Mouse (Mus musculus) midbrain, embryonic 16.5 days (tissue): ENCODE data around the gene Cuta. TPM values are rescaled to one million over a fixed set of nuclear protein-coding genes. Genes with fewer than 3 reads are reported as not detected.

Source experiments
- ATAC-seq: fragments of 200-750 bp; cut with Nextera tagmentation; 2 replicates; pipeline ENCODE4 v1.8.0; 2017; ENCODE audit warnings: moderate TSS enrichment
- H3K27ac ChIP-seq: fragments of 300-500 bp; sonication (generic); 2 replicates; pipeline ENCODE4 v1.5.1; 2014; ENCODE audit warnings: mild to moderate bottlenecking, low read length, mixed read lengths
- H3K27me3 ChIP-seq: fragments of 300-500 bp; sonication (generic); 2 replicates; pipeline ENCODE4 v1.6.1; 2014; ENCODE audit warnings: low read depth, low read length, mixed read lengths; ENCODE audit not compliant: control insufficient read depth, insufficient read depth
- H3K36me3 ChIP-seq: fragments of 300-500 bp; sonication (generic); 2 replicates; pipeline ENCODE4 v1.6.1; 2014; ENCODE audit warnings: mild to moderate bottlenecking, low read length, moderate library complexity, mixed read lengths; ENCODE audit not compliant: control insufficient read depth, insufficient read depth
- H3K4me1 ChIP-seq: fragments of 300-500 bp; sonication (generic); 2 replicates; pipeline ENCODE4 v1.6.1; 2014; ENCODE audit warnings: mild to moderate bottlenecking, low read length, mixed read lengths; ENCODE audit not compliant: control insufficient read depth, insufficient read depth
- H3K4me2 ChIP-seq: fragments of 300-500 bp; sonication (generic); 2 replicates; pipeline ENCODE4 v1.6.1; 2014; ENCODE audit warnings: mild to moderate bottlenecking, low read length, mixed read lengths
- H3K4me3 ChIP-seq: fragments of 300-500 bp; sonication (generic); 2 replicates; pipeline ENCODE4 v1.5.1; 2014; ENCODE audit warnings: low read depth, mild to moderate bottlenecking, low read length, moderate library complexity, mixed read lengths
- H3K9ac ChIP-seq: fragments of 300-500 bp; sonication (generic); 2 replicates; pipeline ENCODE4 v1.6.1; 2014; ENCODE audit warnings: low read depth, low read length, mixed read lengths
- H3K9me3 ChIP-seq: fragments of 300-500 bp; sonication (generic); replicated peaks from 2 replicates; pipeline ENCODE4 v1.6.1; 2014; ENCODE audit warnings: mild to moderate bottlenecking, low read length, mixed read lengths; ENCODE audit not compliant: control insufficient read depth, poor library complexity, severe bottlenecking
- WGBS: fragments of 180-500 bp; shearing (Covaris S2); extraction: QIAGEN DNeasy Blood & Tissue Kit; methylation state at CpG from one replicate; pipeline ENCODE4 v1.1.7; 2014; 5-methylcytosine and 5-hydroxymethylcytosine counted together
- polyA plus RNA-seq: library from polyadenylated mRNA; unstranded; fragments of >200 nt; fragmentation: Nextera tagmentation; extraction: Ambion mirVana; gene quantifications from 2 replicates; pipeline ENCODE4 v1.2.1, GENCODE M21; 2015

Gene Cuta
- polyA plus RNA-seq, 1 experiment from 2014 or later: 130 TPM

DNA sequence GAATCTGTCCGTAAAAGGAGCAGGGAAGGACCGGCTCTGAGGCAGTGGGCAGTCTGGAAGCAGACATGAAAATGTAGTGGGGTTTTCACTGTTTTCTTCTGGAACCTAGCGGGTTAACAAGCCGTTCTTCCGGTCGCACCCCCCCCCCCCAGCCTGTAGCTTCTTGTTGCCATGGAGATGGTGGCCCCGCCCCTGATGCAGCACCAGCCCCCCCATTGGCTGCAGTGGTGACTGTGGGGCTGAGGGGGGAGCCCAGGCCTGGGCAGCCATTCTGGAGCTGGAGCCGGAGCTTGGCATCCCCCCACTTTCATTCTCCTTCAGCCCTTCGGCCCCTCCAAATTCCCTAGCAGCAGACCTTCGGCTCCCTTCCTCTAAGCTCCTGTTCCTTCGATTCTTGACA lies 12.0 kb upstream of the Cuta start:
- peak overlapping the region; percentile 43 for H3K4me3 ChIP-seq
- no peaks in the 10 kb centered on the region for H3K9me3 ChIP-seq
- H3K9ac ChIP-seq: peak overlapping the region; percentile 85
- H3K4me1 ChIP-seq: peaks cover 65% of the 10 kb centered on the region
- peak overlapping the region; percentile 71 for H3K27ac ChIP-seq
- H3K27me3 ChIP-seq: no peaks in the 10 kb centered on the region
- under 1% methylated on average over 10 of the region's 11 CpGs for whole genome bisulfite sequencing
- peaks cover 12% of the 10 kb centered on the region for H3K36me3 ChIP-seq
- peak; percentile 47 for ATAC-seq
- H3K4me2 ChIP-seq: peak overlapping the region; percentile 91

DNA sequence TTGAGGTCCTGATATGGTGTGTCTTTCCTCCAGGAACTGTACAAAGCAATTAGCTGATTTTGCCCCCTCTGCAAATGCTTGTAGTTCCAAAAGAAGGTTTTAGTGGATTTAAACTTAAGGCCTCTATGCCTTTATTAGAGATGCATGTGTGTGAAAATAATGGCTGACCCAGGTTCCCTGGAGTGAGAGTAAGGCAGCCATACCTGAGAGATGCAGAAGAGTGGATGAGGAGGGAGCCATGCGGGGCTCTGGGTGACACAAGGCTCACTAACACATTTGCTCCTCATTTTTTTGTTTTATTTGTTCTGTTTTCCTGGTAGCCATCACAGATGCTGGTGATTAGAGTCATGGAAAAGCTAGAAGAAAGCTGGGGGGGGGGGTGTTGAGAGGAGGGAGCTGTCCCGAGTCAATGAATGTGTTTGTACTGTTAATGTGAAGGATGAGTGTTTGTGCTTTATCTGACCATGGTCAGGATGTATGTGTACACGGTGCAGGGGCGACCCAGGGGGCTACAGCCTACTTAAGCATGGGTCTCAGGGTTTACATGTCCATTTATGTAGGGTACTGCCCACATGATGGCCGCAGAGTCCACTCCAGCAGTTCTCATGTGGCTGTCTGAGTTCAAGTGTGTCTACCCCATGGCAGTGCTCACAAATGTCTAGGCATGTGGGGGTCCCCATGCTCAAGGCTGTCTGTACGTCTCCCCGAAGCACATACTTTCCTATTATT lies 11.4 kb upstream of the Cuta start:
- Histone ChIP-seq H3K9me3 (no peaks in the 10 kb centered on the region), H3K4me3 (peak overlapping the region; percentile 43), H3K27ac (peak overlapping the region; percentile 71), H3K4me2 (peak overlapping the region; percentile 91), H3K9ac (peak overlapping the region; percentile 85), H3K36me3 (peaks cover 10% of the 10 kb centered on the region), H3K4me1 (peaks cover 72% of the 10 kb centered on the region), H3K27me3 (no peaks in the 10 kb centered on the region)
- no peak for ATAC-seq
- WGBS: 24% methylated on average over 7 of the region's 7 CpGs

DNA sequence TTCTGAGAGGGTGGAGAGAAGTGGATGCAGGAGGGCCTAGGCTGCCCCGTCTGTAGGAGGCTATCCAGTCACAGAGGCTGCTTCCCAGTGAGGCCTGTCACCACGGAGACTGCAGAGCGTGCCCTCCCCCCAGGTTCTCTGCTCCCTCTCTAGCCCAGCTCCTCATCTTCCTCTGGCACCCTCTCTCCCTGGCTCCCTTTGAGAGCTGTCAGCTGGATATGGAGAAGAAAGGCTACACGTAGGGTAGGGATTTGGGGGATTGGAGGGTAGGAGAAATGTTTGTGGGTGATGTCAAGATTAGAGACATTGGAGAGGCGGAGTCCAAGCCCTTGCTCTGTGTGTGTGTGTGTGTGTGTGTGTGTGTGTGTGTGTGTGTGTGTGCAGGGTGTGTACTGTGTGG lies 10.5 kb upstream of the Cuta start:
- H3K9ac ChIP-seq: peak overlapping the region; percentile 85
- H3K27me3 ChIP-seq: no peaks in the 10 kb centered on the region
- H3K9me3 ChIP-seq: no peaks in the 10 kb centered on the region
- peak overlapping the region; percentile 91 for H3K4me2 ChIP-seq
- no peak for ATAC-seq
- H3K4me1 ChIP-seq: peaks cover 75% of the 10 kb centered on the region
- H3K36me3 ChIP-seq: peaks cover 1% of the 10 kb centered on the region
- H3K4me3 ChIP-seq: peak overlapping the region; percentile 78
- 26% methylated on average over 5 of the region's 5 CpGs for WGBS
- H3K27ac ChIP-seq: peak overlapping the region; percentile 93; the same call in 1 of the 2 replicates

GRCm38 (mm10) chr17:26949051-26949577 lies 9.7 kb upstream of the Cuta start:
- H3K4me2 ChIP-seq: peak overlapping the region; percentile 91
- H3K36me3 ChIP-seq: no peaks in the 10 kb centered on the region
- H3K27ac ChIP-seq: peak overlapping the region; percentile 93
- no peaks in the 10 kb centered on the region for H3K9me3 ChIP-seq
- H3K9ac ChIP-seq: peak overlapping the region; percentile 85
- peak overlapping the region; percentile 78 for H3K4me3 ChIP-seq
- peak; percentile 16 for ATAC-seq
- peaks cover 74% of the 10 kb centered on the region for H3K4me1 ChIP-seq
- H3K27me3 ChIP-seq: no peaks in the 10 kb centered on the region
- 5% methylated on average over 13 of the region's 14 CpGs for WGBS

- ATAC-seq: no peak
Observed at GRCm38 (mm10) chr17:26948316-26949050, 9.1 kb upstream of the Cuta start.

DNA sequence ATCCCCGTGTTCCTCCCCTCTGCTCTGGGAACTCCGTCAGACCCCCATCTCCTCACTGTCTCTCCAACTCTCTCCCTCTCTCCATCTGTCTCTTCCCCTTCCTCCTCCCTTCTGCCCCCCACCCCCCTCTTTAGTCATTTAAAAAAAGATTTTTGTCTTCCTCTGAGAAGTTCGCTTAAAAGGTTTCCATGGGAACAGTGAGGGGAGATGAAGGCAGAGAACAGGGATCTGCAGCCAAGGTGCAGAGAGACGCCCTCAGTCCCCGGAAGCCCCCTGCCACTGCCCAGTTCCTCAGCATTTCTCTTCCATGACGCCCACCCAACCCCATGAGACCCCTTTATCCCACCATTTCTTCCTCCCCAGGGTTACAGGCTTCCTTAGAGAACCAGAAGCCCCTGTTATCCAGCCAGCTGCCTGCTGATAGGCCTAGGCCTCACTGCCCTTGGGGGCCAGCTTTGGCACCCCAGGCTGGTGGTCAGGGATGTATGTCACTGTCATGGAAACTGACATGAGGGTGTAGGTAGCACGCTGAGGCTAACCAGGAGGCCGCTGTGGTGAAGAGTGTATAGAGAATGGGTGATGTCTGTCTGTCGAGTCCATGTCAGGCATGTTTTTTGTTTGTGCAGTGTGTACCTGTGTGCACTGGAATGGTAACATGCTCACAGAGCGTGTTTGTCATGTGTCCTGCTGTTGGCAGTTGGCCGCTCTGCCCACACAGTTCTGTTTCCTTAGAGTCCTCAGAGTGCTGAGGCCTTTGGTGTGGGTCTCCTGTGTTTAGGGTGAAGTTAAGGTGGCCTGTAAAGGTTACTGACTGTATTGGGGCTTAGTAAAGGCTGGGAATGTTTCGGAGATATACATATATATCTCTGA lies 8.1 kb upstream of the Cuta start:
- Histone ChIP-seq H3K4me1 (peaks cover 66% of the 10 kb centered on the region), H3K27me3 (no peaks in the 10 kb centered on the region), H3K9ac (peak overlapping the region; percentile 69), H3K4me3 (peak overlapping the region; percentile 37), H3K4me2 (peak overlapping the region; percentile 77), H3K36me3 (no peaks in the 10 kb centered on the region), H3K27ac (peak overlapping the region; percentile 77), H3K9me3 (no peaks in the 10 kb centered on the region)
- WGBS: 17% methylated on average over 12 of the region's 12 CpGs
- no peak for ATAC-seq

More at GRCm38 (mm10) chr17:26948316-26949050, 9.1 kb upstream of the Cuta start:
- Histone ChIP-seq H3K4me3 (peak overlapping the region; percentile 78), H3K4me1 (peaks cover 71% of the 10 kb centered on the region), H3K9me3 (no peaks in the 10 kb centered on the region), H3K36me3 (no peaks in the 10 kb centered on the region), H3K4me2 (peak overlapping the region; percentile 91), H3K9ac (peak overlapping the region; percentile 85), H3K27ac (peak overlapping the region; percentile 93), H3K27me3 (no peaks in the 10 kb centered on the region)
- WGBS: 0% methylated on average over 40 of the region's 87 CpGs

DNA sequence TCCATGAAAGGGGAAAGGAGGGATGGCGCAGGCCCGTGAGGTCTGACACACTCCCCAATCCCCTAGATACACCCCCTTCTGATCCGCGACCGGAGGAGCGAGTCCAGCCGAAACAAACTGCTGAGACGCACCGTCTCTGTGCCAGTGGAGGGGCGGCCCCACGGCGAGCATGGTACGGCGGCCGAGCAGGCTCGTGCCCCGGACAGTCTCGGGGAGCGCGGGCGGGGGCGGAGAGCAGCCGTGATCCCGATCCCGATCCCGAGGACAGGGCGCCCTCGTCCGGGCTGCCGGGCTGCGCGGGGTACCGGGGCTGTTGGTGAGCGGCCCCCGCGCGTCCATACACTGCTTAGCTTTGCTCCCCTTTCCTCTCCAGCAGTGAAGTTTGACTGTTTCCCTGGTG lies 7.2 kb upstream of the Cuta start:
- 1% methylated on average over 35 of the region's 37 CpGs for WGBS
- 0 out of 2 replicates have a peak, but pooled peaks have one; percentile 4 for ATAC-seq
- Histone ChIP-seq H3K27ac (peak overlapping the region; percentile 77), H3K9ac (peak overlapping the region; percentile 69), H3K27me3 (no peaks in the 10 kb centered on the region), H3K36me3 (no peaks in the 10 kb centered on the region), H3K4me3 (peak overlapping the region; percentile 37), H3K4me2 (peak overlapping the region; percentile 77), H3K9me3 (no peaks in the 10 kb centered on the region), H3K4me1 (peaks cover 62% of the 10 kb centered on the region)

DNA sequence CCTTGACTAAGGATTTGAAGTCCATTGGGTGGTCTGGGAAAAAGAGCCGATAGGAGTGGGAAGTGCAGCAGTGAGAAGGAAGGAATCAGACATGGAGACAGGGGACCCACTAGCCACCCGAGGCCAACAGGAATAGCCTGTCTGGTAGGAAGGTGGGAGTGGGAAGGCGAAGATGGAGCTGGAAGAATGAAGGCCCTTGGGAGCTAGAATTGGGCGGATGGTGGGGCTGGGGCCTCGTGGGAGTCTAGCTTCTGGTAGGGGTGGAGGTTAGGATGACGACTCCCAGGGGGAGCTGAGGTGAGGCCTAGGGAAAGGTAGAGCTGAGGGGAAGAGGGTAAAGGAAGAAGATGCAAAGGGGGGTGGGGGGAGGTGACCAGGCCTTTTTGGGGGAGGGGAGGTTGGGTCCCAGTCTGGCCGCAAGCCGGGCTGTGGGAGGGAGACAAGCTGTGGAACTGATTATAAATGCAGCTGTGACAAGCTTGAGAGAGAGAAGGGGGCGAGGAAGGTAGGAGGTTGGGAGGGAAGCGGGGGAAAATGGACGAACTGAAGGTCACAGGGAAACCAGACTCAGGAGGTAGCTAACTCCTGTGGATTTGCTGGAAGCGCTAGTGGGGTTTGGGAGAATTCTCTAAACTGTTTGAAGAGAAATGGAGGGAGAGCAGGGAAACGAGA lies 6.6 kb upstream of the Cuta start:
- peak overlapping the region; percentile 77 for H3K27ac ChIP-seq
- peaks cover 58% of the 10 kb centered on the region for H3K4me1 ChIP-seq
- peak overlapping the region; percentile 77 for H3K4me2 ChIP-seq
- H3K9ac ChIP-seq: peak overlapping the region; percentile 69
- no peaks in the 10 kb centered on the region for H3K27me3 ChIP-seq
- no peak for ATAC-seq
- peak overlapping the region; percentile 37 for H3K4me3 ChIP-seq
- H3K9me3 ChIP-seq: no peaks in the 10 kb centered on the region
- H3K36me3 ChIP-seq: no peaks in the 10 kb centered on the region
- 22% methylated on average over 13 of the region's 13 CpGs for whole genome bisulfite sequencing
